Mouse (Mus musculus) natural killer cell, adult 2 months (primary cell): ENCODE measurements around the gene Endod1.

Experiments
- DNase-seq, 2 experiments: peaks; one replicate each; pipeline ENCODE4 v3.0.0; 2022; ENCODE audit warnings: low spot score in 2 of 2

Gene Endod1

GRCm38 (mm10) chr9:14381353-14382055 lies at the start of gene Endod1:
TSS of gene Endod1 (minus strand) at chr9:14381507.
- no peak for DNase-seq

- no peak for DNase-seq
Measured at GRCm38 (mm10) chr9:14409153-14409552, 27.8 kb upstream of the Endod1 start.

- no peak for DNase-seq
Measured at GRCm38 (mm10) chr9:14408044-14408443, 26.7 kb upstream of the Endod1 start.

GRCm38 (mm10) chr9:14406056-14406455 lies 24.7 kb upstream of the Endod1 start:
- DNase-seq, result no peak

- no peak for DNase-seq
Measured at GRCm38 (mm10) chr9:14402099-14402498, 20.8 kb upstream of the Endod1 start.

GRCm38 (mm10) chr9:14400392-14400791 lies 19.1 kb upstream of the Endod1 start:
- no peak for DNase-seq

- DNase-seq, result no peak
Measured at GRCm38 (mm10) chr9:14398946-14399345, 17.6 kb upstream of the Endod1 start.

- no peak for DNase-seq
Measured at GRCm38 (mm10) chr9:14398084-14398483, 16.8 kb upstream of the Endod1 start.

GRCm38 (mm10) chr9:14397449-14397819 lies 16.1 kb upstream of the Endod1 start:
- no peak for DNase-seq

- no peak for DNase-seq
Measured at GRCm38 (mm10) chr9:14396819-14397448, 15.6 kb upstream of the Endod1 start.

- DNase-seq, result no peak
Measured at GRCm38 (mm10) chr9:14396096-14396495, 14.8 kb upstream of the Endod1 start.

GRCm38 (mm10) chr9:14394956-14395561 lies 13.8 kb upstream of the Endod1 start:
- no peak for DNase-seq

GRCm38 (mm10) chr9:14391841-14392318 lies 10.6 kb upstream of the Endod1 start:
- no peak for DNase-seq

GRCm38 (mm10) chr9:14391286-14391685 lies 10.0 kb upstream of the Endod1 start:
- no peak for DNase-seq

GRCm38 (mm10) chr9:14390278-14390677 lies 9.0 kb upstream of the Endod1 start:
- no peak for DNase-seq

GRCm38 (mm10) chr9:14389050-14389621 lies 7.8 kb upstream of the Endod1 start:
- no peak for DNase-seq

GRCm38 (mm10) chr9:14388001-14388400 lies 6.7 kb upstream of the Endod1 start:
- DNase-seq, result no peak

GRCm38 (mm10) chr9:14386831-14387230 lies 5.5 kb upstream of the Endod1 start:
- no peak for DNase-seq

GRCm38 (mm10) chr9:14385665-14386064 lies 4.4 kb upstream of the Endod1 start:
- DNase-seq, result peak in 1 of 2 experiments; percentile 25

- DNase-seq, result no peak
Measured at GRCm38 (mm10) chr9:14383186-14383920, 2.0 kb upstream of the Endod1 start.

GRCm38 (mm10) chr9:14382256-14382791 lies 1.0 kb upstream of the Endod1 start:
- DNase-seq, result no peak
